Mouse (Mus musculus) heart, adult 8-10 months (tissue): ENCODE results near the gene Ccr4. TPM values are rescaled to one million over a fixed set of nuclear protein-coding genes. Genes with fewer than 3 reads are reported as not detected.
"Not testable (repeated sequence)": the region's sequence is repeated elsewhere in the genome, so short reads cannot be mapped to it uniquely, and the experiment has no call there.

Source experiments
- DNase-seq: peaks from one replicate; pipeline ENCODE4 v3.0.0; 2022; ENCODE audit warnings: low spot score
- total RNA-seq, 4 experiments: library from RNA; stranded (reverse); gene quantifications; 2 replicates each; pipeline ENCODE4 v1.2.4; 2022

The Ccr4 gene
- total RNA-seq, 4 experiments from 2014 or later = not detected

GRCm38 (mm10) chr9:114522501-114522900, 17.8 kb upstream of the Ccr4 start:
- DNase-seq = no peak

- DNase-seq = no peak
Observed at GRCm38 (mm10) chr9:114522041-114522440, 17.3 kb upstream of the Ccr4 start.

- DNase-seq = not testable (repeated sequence)
Observed at GRCm38 (mm10) chr9:114520529-114520928, 15.8 kb upstream of the Ccr4 start.

- DNase-seq = no peak
Observed at GRCm38 (mm10) chr9:114518812-114519477, 14.2 kb upstream of the Ccr4 start.

GRCm38 (mm10) chr9:114517924-114518497, 13.3 kb upstream of the Ccr4 start:
- no peak for DNase-seq

GRCm38 (mm10) chr9:114515364-114515763, 10.6 kb upstream of the Ccr4 start, which contains the start of gene C130032M10Rik:
Gene C130032M10Rik, plus strand, starts transcription at chr9:114515697.
- no peak for DNase-seq

GRCm38 (mm10) chr9:114512831-114513230, 8.1 kb upstream of the Ccr4 start:
- DNase-seq = no peak

- no peak for DNase-seq
Observed at GRCm38 (mm10) chr9:114509785-114510184, 5.1 kb upstream of the Ccr4 start.

GRCm38 (mm10) chr9:114507421-114507820, 2.7 kb upstream of the Ccr4 start:
- no peak for DNase-seq

- no peak for DNase-seq
Observed at GRCm38 (mm10) chr9:114506564-114506963, 1.8 kb upstream of the Ccr4 start.

GRCm38 (mm10) chr9:114502711-114503427, 1.8 kb downstream of the Ccr4 start:
- no peak for DNase-seq

- DNase-seq = no peak
Observed at GRCm38 (mm10) chr9:114501913-114502312, 2.8 kb downstream of the Ccr4 start.

GRCm38 (mm10) chr9:114501111-114501510, 3.6 kb downstream of the Ccr4 start:
- no peak for DNase-seq

- peak; percentile 40 for DNase-seq
Observed at GRCm38 (mm10) chr9:114499783-114500515, 4.8 kb downstream of the Ccr4 start.

GRCm38 (mm10) chr9:114498218-114498617, 6.5 kb downstream of the Ccr4 start:
- DNase-seq = peak; percentile 60

GRCm38 (mm10) chr9:114496469-114496868, 8.2 kb downstream of the Ccr4 start:
- no peak for DNase-seq

GRCm38 (mm10) chr9:114487481-114488258, 17.0 kb downstream of the Ccr4 start:
- DNase-seq = no peak

GRCm38 (mm10) chr9:114486808-114487207, 17.9 kb downstream of the Ccr4 start:
- DNase-seq = no peak

- no peak for DNase-seq
Observed at GRCm38 (mm10) chr9:114484771-114485170, 19.9 kb downstream of the Ccr4 start.

GRCm38 (mm10) chr9:114480940-114481339, 23.8 kb downstream of the Ccr4 start:
- no peak for DNase-seq

GRCm38 (mm10) chr9:114477019-114477418, 27.7 kb downstream of the Ccr4 start:
- DNase-seq = no peak
